Mouse (Mus musculus) midbrain, embryonic 11.5 days (tissue): ENCODE measurements around the gene Spag7. TPM values are rescaled to one million over a fixed set of nuclear protein-coding genes. Genes with fewer than 3 reads are reported as not detected.

Source experiments
- ATAC-seq: fragments of 200-750 bp; cut with Nextera tagmentation; 2 replicates; pipeline ENCODE4 v1.8.0; 2017; ENCODE audit warnings: moderate TSS enrichment, moderate library complexity; ENCODE audit not compliant: low FRiP score
- DNase-seq: peaks from one replicate; pipeline ENCODE4 v3.0.0; 2015; ENCODE audit warnings: low spot score; ENCODE audit errors: missing footprints
- H3K27ac ChIP-seq: fragments of 300-500 bp; sonication (generic); 2 replicates; pipeline ENCODE4 v1.5.1; 2014; ENCODE audit warnings: low read depth, low read length
- H3K27me3 ChIP-seq: fragments of 300-500 bp; sonication (generic); 2 replicates; pipeline ENCODE4 v1.6.1; 2014; ENCODE audit warnings: mild to moderate bottlenecking, low read length, moderate library complexity, mixed read lengths; ENCODE audit not compliant: control insufficient read depth, insufficient read depth
- H3K36me3 ChIP-seq: fragments of 300-500 bp; sonication (generic); 2 replicates; pipeline ENCODE4 v1.6.1; 2014; ENCODE audit warnings: mild to moderate bottlenecking, low read length, moderate library complexity, mixed read lengths; ENCODE audit not compliant: control insufficient read depth, insufficient read depth
- H3K4me1 ChIP-seq: fragments of 300-500 bp; sonication (generic); 2 replicates; pipeline ENCODE4 v1.6.1; 2014; ENCODE audit warnings: low read length; ENCODE audit not compliant: control insufficient read depth, insufficient read depth
- H3K4me2 ChIP-seq: fragments of 300-500 bp; sonication (generic); 2 replicates; pipeline ENCODE4 v1.6.1; 2014; ENCODE audit warnings: mild to moderate bottlenecking, moderate library complexity
- H3K4me3 ChIP-seq: fragments of 300-500 bp; sonication (generic); 2 replicates; pipeline ENCODE4 v1.5.1; 2014; ENCODE audit warnings: low read depth, low read length
- H3K9ac ChIP-seq: fragments of 300-500 bp; sonication (generic); 2 replicates; pipeline ENCODE4 v1.6.1; 2014; ENCODE audit warnings: low read length
- H3K9me3 ChIP-seq: fragments of 300-500 bp; sonication (generic); 2 replicates; pipeline ENCODE4 v1.6.1; 2016; ENCODE audit warnings: low read length; ENCODE audit not compliant: control insufficient read depth
- WGBS: fragments of 180-500 bp; shearing (Covaris S2); extraction: QIAGEN DNeasy Blood & Tissue Kit; methylation state at CpG from one replicate; pipeline ENCODE4 v1.1.7; 2014; 5-methylcytosine and 5-hydroxymethylcytosine counted together
- polyA plus RNA-seq: library from polyadenylated mRNA; unstranded; fragments of >200 nt; fragmentation: Nextera tagmentation; extraction: Ambion mirVana; gene quantifications from 2 replicates; pipeline ENCODE4 v1.2.1, GENCODE M21; 2014

Spag7 gene
- polyA plus RNA-seq, result 138 and 139 TPM in 2 replicates

DNA sequence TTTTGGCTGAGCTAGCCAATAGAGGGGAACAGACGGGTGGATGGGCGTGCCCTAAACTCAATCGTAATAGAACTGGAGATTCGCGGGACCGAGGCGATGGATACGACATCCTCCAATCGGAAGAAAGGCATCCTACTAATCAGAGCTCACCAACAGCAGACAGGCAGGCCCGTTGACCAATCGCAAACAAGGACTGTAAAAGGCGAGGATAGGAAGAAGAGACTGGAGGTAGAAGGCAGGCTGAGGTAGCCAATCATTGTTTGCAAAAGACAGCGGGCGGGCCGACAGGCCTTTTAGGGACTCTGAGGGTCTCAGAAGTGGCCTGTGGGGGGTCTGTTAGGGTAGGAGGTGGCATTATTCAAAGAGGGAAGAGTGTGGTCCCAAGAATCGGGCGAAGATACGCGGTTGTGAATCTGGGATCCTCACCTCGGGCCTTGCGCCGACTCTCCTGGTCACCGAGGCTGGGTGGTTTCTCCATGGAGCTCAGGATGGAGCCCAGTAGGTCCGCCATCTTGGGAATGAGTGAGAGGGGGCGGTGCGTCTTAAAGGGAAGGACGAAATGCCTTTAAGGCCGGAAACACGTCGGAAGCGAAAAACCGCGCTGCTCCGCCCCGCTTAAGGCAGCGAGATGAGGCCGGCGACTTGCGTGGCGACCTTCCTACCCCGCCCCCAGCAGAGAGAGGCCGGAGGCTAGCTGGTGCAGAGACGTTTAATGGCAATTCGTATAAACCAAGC is at the start of gene Spag7:
TSS of gene Spag7 (minus strand) at position 646 of the 735 bp plus-strand sequence.
- ATAC-seq, result peak; percentile 94
- peak; percentile 100 for DNase-seq
- under 1% methylated on average over 44 of the region's 44 CpGs for WGBS
- H3K36me3 ChIP-seq, result peaks cover 11% of the 10 kb centered on the region
- no peaks in the 10 kb centered on the region for H3K27me3 ChIP-seq
- H3K4me1 ChIP-seq, result peaks cover 19% of the 10 kb centered on the region
- peak within 1 kb of the TSS; percentile 58 for H3K4me3 ChIP-seq
- H3K4me2 ChIP-seq, result peak within 1 kb of the TSS; percentile 97
- H3K9me3 ChIP-seq, result no peaks in the 10 kb centered on the region
- peak within 1 kb of the TSS; percentile 94 for H3K27ac ChIP-seq
- H3K9ac ChIP-seq, result peak within 1 kb of the TSS; percentile 87

DNA sequence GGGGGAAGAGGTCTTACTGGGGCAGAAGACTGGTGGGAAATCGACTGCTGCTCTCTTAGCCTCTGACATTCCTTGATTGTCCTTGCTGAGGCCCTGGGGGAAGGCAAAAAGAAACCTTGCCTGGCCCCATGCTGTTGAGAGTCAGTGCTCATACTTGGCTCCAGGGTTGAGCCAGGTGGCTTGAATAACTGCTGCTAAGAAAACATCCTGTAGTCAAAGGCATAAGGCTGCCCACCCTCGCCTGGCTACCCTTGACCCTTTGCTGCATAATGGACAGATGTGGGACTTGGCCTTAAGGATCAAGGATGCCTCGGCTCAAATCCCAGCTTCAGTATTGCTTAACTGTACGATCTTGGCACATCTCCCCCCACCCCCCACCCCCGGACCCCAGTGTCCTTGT is 49.3 kb upstream of the Spag7 start:
- Histone ChIP-seq H3K27ac (no peak overlapping the region), H3K4me2 (no peak overlapping the region), H3K4me3 (no peak overlapping the region), H3K27me3 (no peaks in the 10 kb centered on the region), H3K4me1 (no peaks in the 10 kb centered on the region), H3K9me3 (no peaks in the 10 kb centered on the region), H3K9ac (no peak overlapping the region), H3K36me3 (peaks cover 7% of the 10 kb centered on the region)
- ATAC-seq (no peak), DNase-seq (no peak)
- WGBS, result 81% methylated on average over 5 of the region's 5 CpGs

DNA sequence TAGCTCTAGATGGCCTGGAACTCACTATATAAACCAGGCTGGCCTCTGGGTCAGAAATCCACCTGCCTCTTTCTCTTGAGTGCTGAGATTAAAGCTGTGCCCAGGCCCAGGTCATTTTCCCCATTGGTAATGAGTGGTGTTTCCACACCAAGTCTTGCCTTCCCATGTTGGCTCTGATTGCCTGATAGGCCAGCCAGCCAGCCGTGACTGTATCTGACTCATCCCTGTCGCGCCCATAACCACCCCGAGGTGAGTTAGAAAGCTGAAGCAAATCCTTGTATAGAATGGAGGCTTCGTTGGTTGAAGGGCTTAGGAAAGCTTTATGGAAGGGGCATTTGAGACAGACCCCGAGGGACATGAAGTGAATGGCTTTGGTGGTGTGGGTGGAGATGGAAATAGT is 46.6 kb upstream of the Spag7 start:
- DNase-seq (no peak), ATAC-seq (no peak)
- no peaks in the 10 kb centered on the region for H3K4me1 ChIP-seq
- no peak overlapping the region for H3K9ac ChIP-seq
- H3K36me3 ChIP-seq, result peaks cover 4% of the 10 kb centered on the region
- no peak overlapping the region for H3K4me3 ChIP-seq
- 83% methylated on average over 6 of the region's 6 CpGs for WGBS
- no peak overlapping the region for H3K4me2 ChIP-seq
- no peaks in the 10 kb centered on the region for H3K27me3 ChIP-seq
- no peak overlapping the region for H3K27ac ChIP-seq
- H3K9me3 ChIP-seq, result no peaks in the 10 kb centered on the region

DNA sequence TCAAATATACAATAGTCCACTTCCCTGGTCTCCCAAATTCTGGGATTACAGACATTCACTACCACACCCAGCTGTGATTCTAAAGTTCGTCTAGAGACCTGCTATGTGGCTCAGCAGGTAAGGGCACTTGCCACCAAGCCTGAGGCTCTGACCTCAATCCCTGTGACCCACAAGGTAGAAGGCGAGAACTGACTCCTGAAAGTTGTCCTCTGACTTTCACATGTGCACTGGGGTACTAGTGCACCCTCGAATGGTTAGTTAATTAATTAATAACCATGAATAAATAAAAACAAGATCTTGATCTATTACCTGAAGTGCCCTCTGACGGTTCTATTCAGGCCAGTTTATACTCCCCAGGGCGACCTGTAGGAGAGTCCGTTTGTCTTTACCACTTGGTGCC is 44.0 kb upstream of the Spag7 start:
- no peaks in the 10 kb centered on the region for H3K27me3 ChIP-seq
- H3K4me1 ChIP-seq, result no peaks in the 10 kb centered on the region
- H3K4me3 ChIP-seq, result no peak overlapping the region
- no peak overlapping the region for H3K4me2 ChIP-seq
- no peaks in the 10 kb centered on the region for H3K9me3 ChIP-seq
- no peak for DNase-seq
- 92% methylated on average over 6 of the region's 6 CpGs for WGBS
- no peak overlapping the region for H3K9ac ChIP-seq
- H3K27ac ChIP-seq, result no peak overlapping the region
- H3K36me3 ChIP-seq, result peaks cover 4% of the 10 kb centered on the region
- ATAC-seq, result no peak

DNA sequence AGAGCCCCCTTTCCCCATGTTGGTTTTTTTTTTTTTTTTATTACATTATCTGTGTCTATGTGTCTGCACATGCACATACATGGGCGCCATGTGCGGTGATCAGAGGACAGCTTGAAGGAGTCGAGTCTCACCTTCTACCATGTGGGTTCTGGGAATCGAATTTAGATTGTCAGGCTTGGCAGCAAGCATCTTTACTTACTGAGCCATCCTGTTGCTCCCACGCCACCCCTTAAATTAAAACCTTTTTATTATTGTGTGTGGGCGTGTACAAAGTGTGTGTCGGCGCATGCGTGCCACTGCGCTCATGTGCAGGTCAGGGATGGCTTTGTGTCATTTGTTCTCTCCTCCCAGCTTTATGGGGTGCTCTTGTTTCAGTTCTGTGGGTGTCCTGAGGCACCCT is 41.8 kb upstream of the Spag7 start:
- H3K36me3 ChIP-seq, result peaks cover 7% of the 10 kb centered on the region
- no peaks in the 10 kb centered on the region for H3K9me3 ChIP-seq
- no peak overlapping the region for H3K4me2 ChIP-seq
- H3K4me3 ChIP-seq, result no peak overlapping the region
- no peak overlapping the region for H3K27ac ChIP-seq
- WGBS, result 95% methylated on average over 10 of the region's 10 CpGs
- no peak overlapping the region for H3K9ac ChIP-seq
- ATAC-seq (no peak), DNase-seq (no peak)
- no peaks in the 10 kb centered on the region for H3K27me3 ChIP-seq
- H3K4me1 ChIP-seq, result no peaks in the 10 kb centered on the region

DNA sequence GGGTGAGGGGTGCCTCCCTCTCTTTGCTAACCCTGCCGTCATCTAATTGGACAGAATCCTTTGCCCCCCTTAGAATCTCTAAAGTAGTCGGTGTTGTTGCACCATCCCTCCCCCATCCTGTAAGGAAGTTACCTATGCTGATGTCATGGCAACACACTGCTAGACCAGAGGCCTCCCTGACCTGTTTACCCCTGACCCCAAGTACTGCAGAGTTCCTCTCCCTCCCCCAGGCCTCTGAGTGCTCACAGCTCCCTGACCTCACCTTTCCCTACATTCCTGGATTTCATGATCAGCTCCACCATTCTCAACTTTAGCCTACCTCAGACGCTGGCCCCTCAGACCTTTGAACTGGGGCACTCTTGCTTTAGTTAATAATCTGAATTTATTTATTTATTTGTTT is 36.9 kb upstream of the Spag7 start:
- no peaks in the 10 kb centered on the region for H3K27me3 ChIP-seq
- no peaks in the 10 kb centered on the region for H3K9me3 ChIP-seq
- no peak overlapping the region for H3K4me3 ChIP-seq
- H3K36me3 ChIP-seq, result peaks cover 10% of the 10 kb centered on the region
- H3K4me2 ChIP-seq, result no peak overlapping the region
- 86% methylated on average over 3 of the region's 3 CpGs for WGBS
- peaks cover 10% of the 10 kb centered on the region for H3K4me1 ChIP-seq
- H3K9ac ChIP-seq, result no peak overlapping the region
- ATAC-seq (no peak), DNase-seq (no peak)
- H3K27ac ChIP-seq, result no peak overlapping the region

DNA sequence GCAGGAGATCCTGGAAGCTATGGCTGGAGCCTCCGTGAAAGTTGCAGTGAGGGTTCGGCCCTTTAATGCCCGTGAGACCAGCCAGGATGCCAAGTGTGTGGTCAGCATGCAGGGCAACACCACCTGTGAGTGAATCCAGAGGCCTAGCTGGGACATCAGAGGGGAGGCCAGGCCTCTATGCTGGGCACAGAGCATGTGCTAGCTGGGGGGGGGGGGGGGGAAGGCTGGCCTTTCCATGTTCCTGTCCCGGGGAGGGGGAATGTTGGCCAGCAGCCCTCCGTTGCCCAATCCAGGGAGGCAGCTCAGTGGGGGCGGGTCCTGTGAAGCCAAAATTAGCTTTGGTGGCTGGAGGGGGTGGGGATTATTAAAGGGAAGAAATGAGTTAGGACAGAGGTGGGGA is 33.6 kb upstream of the Spag7 start:
- peak overlapping the region; percentile 3; the same call in 1 of the 2 replicates for H3K9ac ChIP-seq
- no peak overlapping the region for H3K4me2 ChIP-seq
- H3K27ac ChIP-seq, result no peak overlapping the region
- no peaks in the 10 kb centered on the region for H3K27me3 ChIP-seq
- DNase-seq (no peak), ATAC-seq (no peak)
- H3K4me3 ChIP-seq, result no peak overlapping the region
- H3K36me3 ChIP-seq, result peaks cover 10% of the 10 kb centered on the region; the same call in 1 of the 2 replicates
- H3K9me3 ChIP-seq, result no peaks in the 10 kb centered on the region
- H3K4me1 ChIP-seq, result peaks cover 15% of the 10 kb centered on the region
- whole genome bisulfite sequencing, result 86% methylated on average over 6 of the region's 6 CpGs

DNA sequence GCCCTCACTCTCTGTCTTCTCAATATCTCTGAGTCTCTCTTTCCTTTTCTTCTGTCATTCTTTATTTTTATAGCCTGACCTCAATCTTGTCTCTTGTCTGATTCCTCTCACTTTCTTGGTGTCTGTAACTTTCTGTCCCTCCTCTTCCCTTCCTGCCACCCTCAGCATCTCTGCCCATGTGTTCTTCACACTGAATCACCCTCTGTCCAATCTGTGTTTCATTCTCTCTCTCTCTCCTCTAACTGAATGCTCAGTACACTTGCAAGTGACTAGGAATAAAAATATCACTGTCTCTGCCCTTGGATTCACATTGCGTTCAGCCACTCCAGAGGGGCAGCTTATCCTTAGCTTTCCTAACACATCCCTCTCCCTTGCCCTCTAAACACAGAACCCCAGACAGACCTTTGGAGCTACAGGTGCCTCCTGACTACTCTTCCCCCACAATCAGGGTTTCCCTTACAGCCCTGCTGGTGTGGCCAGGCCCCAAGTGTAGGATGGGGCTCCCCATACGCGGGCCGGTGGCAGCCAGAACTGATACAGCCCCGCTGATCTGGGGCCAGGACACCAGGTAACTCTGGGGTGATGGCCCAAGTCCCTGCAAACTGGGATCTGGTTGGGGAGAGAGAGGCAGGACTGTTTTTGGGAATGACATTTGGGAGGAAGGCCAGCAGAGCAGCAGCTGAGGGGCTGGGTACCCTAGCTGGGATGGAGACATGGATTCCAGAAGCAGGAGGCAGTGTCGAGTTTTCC is 32.9 kb upstream of the Spag7 start:
- 78% methylated on average over 6 of the region's 6 CpGs for WGBS
- H3K9ac ChIP-seq, result peak overlapping the region; percentile 3; the same call in 1 of the 2 replicates
- H3K4me3 ChIP-seq, result no peak overlapping the region

More for the DNA sequence above, 32.9 kb upstream of the Spag7 start:
- H3K27ac ChIP-seq, result no peak overlapping the region
- H3K4me2 ChIP-seq, result no peak overlapping the region; the same call in 1 of the 2 replicates
- ATAC-seq (no peak), DNase-seq (no peak)
- no peaks in the 10 kb centered on the region for H3K27me3 ChIP-seq
- peaks cover 15% of the 10 kb centered on the region for H3K4me1 ChIP-seq
- H3K9me3 ChIP-seq, result no peaks in the 10 kb centered on the region
- peaks cover 8% of the 10 kb centered on the region; the same call in 1 of the 2 replicates for H3K36me3 ChIP-seq
